Mouse (Mus musculus) heart, adult 11 months (tissue): ENCODE measurements around the gene Anp32a.
A peak's percentile ranks its signal among the peaks of the same experiment; 100 is the strongest.

Experiments used
- DNase-seq: peaks from one replicate; pipeline ENCODE4 v3.0.0; 2022

The Anp32a gene

DNA sequence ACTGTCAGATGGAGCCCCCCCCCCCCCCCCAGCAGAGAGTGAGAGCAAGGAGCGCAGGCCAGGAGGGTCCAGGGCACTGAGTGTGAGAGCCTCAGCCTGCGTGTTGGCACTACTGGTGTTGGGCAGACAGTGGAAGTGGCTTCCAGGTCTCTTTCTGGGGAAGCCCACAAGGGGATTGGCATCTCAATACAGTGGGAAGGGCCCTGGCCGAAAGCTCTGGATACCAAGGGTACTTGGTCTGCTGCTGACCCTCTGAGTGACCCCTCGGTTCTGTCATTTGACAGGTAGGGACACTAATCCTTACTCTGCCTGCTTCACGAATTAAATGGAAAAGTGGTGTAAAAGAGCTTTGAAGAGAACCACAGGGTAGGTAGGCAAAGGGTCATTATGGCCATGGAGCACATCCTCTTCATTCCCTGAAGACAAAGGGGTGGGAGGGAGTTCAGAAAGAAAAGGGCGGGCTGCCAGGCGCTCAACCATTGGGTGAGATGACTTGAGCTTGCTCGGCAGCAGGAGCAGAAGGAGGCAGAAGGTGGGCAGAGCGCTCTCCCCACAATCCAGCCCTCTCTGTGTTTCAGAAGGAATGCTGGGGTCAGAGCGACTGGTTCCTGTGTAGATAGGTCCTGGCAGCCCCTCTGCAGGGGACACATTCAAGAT is 79.3 kb downstream of the Anp32a start:
- peak; percentile 98 for DNase-seq

DNA sequence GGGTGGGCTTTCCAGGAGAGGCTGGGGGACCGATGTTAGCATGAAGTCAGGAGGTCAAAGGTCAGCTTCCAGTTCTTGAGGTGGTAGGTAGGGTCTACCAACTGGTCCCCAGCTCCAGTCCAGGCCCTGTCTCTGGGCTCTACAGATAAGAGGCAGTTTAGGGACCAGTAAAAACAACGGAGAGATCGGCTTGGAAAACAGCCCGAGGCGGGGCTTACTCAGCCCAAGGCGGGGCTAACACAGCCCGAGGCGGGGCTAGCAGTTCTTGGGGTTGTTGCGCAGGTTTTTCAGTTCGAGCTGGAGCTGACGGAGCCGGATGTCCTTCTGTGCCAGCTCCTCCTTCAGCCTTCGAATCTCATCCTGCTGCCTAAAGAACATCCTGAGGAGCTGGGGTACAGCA is 79.9 kb downstream of the Anp32a start:
- DNase-seq = peak; percentile 100

DNA sequence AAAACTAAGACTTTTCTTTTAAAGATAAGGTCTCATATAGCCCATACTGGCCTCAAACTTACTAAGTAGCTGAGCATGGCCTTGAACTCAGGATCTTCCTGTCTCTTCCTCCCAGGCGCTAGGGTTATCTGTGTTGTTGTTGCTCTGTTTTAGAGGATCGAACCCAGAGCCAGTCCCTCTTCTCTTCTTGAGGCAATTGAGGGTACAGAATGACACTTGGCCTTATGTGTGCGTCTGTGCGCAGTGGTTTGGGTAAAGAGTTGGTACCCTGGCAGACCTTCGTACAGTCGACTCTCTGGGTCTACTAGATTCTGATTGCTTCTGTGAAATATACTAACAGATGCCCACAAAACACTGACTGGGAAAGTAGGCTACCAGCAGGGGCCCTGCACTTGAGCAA is 80.8 kb downstream of the Anp32a start:
- peak; percentile 88 for DNase-seq

DNA sequence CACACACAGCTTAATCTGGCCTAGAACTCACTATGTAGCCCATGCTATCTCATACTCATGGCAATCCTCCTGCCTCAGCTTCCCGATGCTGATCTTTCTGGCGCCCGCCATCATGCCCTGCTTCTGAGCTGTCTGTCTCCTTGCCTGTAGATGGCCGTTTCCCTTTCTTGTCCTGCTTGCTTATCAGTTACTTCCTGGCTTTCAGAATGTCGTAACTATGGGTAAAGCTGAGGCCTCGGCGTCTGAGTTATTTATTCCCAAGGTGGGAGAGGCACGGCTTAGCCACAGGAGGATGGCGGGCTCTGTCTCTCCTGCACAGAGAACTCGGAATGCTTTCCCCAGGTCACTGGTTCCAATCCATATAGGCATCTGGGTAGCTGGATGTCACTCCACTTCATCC is 81.8 kb downstream of the Anp32a start:
- peak; percentile 93 for DNase-seq

DNA sequence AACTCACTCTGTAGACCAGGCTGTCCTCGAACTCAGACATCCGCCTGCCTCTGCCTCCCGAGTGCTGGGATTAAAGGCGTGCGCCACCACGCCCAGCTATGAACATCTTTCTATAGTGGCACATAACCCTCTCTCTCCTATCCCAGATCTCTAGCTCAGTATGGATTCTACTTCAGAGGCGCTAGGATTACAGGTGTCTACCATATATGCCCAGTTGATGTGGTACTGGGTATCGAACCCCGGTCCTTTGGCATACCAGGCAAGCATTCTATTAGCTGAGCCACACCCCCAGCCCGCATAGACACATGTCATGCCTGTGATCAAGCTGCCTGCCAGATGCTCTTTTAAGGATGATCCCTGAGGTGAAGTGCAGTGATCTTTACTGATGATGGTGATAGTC is 82.8 kb downstream of the Anp32a start:
- DNase-seq = peak; percentile 92

DNA sequence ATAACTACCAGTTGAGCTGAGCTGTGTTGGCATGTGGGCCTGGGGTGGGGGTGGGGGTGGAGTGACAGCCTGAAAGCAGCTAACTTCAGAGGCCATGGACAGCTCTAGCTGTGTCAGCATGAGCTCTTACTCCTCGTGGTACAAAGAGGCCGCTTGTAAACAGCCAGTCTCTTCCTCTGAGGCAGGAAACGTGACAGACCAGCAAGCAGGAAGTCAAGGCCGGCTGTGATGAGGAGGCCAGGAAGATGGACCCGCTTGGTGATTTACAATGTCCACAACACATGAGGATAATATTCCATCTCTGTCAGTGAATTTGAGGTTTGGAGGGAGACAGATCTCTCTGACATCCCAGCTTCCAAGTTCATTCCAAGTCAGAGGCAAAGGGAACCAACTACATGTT is 84.2 kb downstream of the Anp32a start:
- peak; percentile 97 for DNase-seq

DNA sequence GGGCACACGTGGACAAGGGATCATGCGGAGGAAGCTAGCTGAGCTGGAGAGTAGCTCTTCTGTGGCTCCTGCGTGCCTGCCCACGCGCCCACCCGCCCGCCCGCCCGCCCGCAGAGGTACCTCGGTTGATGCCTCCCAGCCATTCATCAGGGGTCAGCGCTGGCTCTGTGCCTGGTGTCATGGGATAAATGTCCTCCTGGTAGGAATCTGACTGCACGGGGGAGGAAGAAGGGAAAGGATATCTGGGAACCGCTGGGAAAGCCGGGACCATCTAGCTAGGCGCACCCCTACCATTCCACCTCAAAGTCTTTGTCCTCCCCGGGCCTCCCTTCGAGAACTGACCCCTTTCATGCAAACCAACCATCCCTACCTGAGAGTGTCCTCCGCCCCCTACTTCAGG is 84.9 kb downstream of the Anp32a start:
- peak; percentile 90 for DNase-seq

DNA sequence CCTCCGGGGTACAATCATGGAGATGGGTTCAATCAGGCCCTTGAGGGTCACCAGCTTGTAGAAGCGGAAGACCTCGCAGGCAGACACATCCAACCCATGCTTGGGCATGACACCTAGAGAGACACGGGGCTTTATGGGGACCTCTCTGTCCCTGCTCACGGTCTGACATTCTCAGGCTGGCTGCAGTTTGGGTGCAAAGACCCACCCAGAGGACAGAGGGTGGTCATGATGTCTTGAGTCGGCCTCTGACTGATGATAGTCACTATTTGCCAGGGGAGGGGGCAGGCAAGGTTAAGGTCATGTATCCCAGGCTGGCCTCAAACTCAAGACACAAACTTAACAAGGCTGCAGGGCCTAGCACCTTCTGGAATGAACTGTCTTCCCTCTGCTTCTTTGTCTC is 85.4 kb downstream of the Anp32a start:
- peak; percentile 90 for DNase-seq

DNA sequence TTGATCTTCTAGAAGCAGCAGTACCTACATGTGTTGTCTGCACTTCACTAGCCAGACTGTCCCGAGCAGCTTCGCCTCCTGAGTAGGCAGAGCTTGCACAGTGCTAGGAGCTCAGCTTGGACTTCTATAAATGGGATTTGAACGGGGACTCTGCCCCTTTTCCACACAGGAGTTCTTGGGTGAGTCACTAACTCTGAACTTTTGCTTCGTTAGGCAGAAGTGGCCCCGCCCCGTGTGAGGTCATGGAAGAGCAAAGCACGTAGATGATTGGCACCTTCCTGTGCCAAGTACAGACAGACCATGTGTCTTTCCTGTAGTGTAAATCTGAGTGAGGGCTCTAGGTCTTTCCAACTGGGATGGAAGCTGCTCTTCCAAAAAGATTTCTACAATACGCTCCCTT is 85.9 kb downstream of the Anp32a start:
- DNase-seq = peak; percentile 93
